In genomic region chr16:18395620-18396036, GRCm38 (mm10) we compare ENCODE assay signal across 9 mouse cellular contexts. TPM values are rescaled to one million over a fixed set of nuclear protein-coding genes. Genes with fewer than 3 reads are reported as not detected.
DNase-seq lines count a peak whose midpoint lies in the region; ATAC-seq and TF ChIP-seq lines count a peak whose summit lies in the region.
"Had no signal": no experiment of that assay in that cellular context is flagged by ENCODE, and none has a peak within 500 bp of the region (broad histone marks: within the 10 kb centered on the region; RNA-seq: fewer than 3 reads in every experiment).

No protein-coding gene starts in this region.

- H3K27ac ChIP-seq in liver, postnatal 0 days (ENCODE audit: low read depth): peak overlapping the region; percentile 29; the same call in 1 of the 2 replicates
- H3K27ac ChIP-seq in liver, embryonic 11.5 days (ENCODE audit: low read depth, low read length): no peak overlapping the region
- H3K27ac ChIP-seq in forebrain, embryonic 14.5 days (ENCODE audit: low read depth, low read length): peak overlapping the region; percentile 82; the same call in 1 of the 2 replicates
- H3K27ac ChIP-seq in kidney, embryonic 14.5 days (ENCODE audit: low read depth, low read length): peak overlapping the region; percentile 10
- H3K27ac ChIP-seq in midbrain, postnatal 0 days (ENCODE audit: low read depth, low read length): peak overlapping the region; percentile 47; the same call in 1 of the 2 replicates

- WGBS in liver, postnatal 0 days (ENCODE audit: insufficient replicate concordance): 62% methylated on average over 6 of the region's 7 CpGs
- WGBS in liver, embryonic 11.5 days: 63% methylated on average over 6 of the region's 7 CpGs
- 5% methylated on average over 6 of the region's 7 CpGs for WGBS in forebrain, embryonic 14.5 days
- WGBS in kidney, embryonic 14.5 days: 45% methylated on average over 6 of the region's 7 CpGs
- WGBS in midbrain, postnatal 0 days: 16% methylated on average over 6 of the region's 7 CpGs

- TF ChIP-seq CTCF in liver, postnatal 0 days (IDR thresholded peaks at IDR 0.05; ENCODE audit: low read depth): no peak
- TF ChIP-seq CTCF in midbrain, postnatal 0 days (IDR thresholded peaks at IDR 0.05): no peak

- no peaks in the 10 kb centered on the region for H3K9me3 ChIP-seq in liver, postnatal 0 days (ENCODE audit: low read length)
- no peaks in the 10 kb centered on the region for H3K9me3 ChIP-seq in liver, embryonic 11.5 days (ENCODE audit: control insufficient read depth, low read length)
- no peaks in the 10 kb centered on the region for H3K9me3 ChIP-seq in forebrain, embryonic 14.5 days (replicated peaks; ENCODE audit: control insufficient read depth, low read length)
- H3K9me3 ChIP-seq in kidney, embryonic 14.5 days (ENCODE audit: control insufficient read depth, low read length): no peaks in the 10 kb centered on the region
- H3K9me3 ChIP-seq in midbrain, postnatal 0 days (ENCODE audit: low read length): no peaks in the 10 kb centered on the region
- H3K9me3 ChIP-seq: G1E had no signal

- H3K27me3 ChIP-seq in liver, postnatal 0 days (ENCODE audit: insufficient read depth, low read length): no peaks in the 10 kb centered on the region
- H3K27me3 ChIP-seq in liver, embryonic 11.5 days (replicated peaks; ENCODE audit: control insufficient read depth, insufficient read depth, low read length): no peaks in the 10 kb centered on the region
- H3K27me3 ChIP-seq in forebrain, embryonic 14.5 days (replicated peaks; ENCODE audit: control insufficient read depth, insufficient read depth, low read length): no peaks in the 10 kb centered on the region
- H3K27me3 ChIP-seq in kidney, embryonic 14.5 days (ENCODE audit: control insufficient read depth, insufficient read depth, low read length): no peaks in the 10 kb centered on the region
- H3K27me3 ChIP-seq in midbrain, postnatal 0 days (ENCODE audit: insufficient read depth, low read length): no peaks in the 10 kb centered on the region

- no peak overlapping the region for H3K4me3 ChIP-seq in liver, postnatal 0 days (ENCODE audit: low read depth, low read length)
- H3K4me3 ChIP-seq in liver, embryonic 11.5 days (ENCODE audit: low read depth, low read length): no peak overlapping the region
- no peak overlapping the region for H3K4me3 ChIP-seq in forebrain, embryonic 14.5 days (ENCODE audit: low read depth, low read length)
- no peak overlapping the region for H3K4me3 ChIP-seq in kidney, embryonic 14.5 days (ENCODE audit: low read length)
- no peak overlapping the region for H3K4me3 ChIP-seq in midbrain, postnatal 0 days (ENCODE audit: low read depth, low read length)

- ATAC-seq in liver, postnatal 0 days: no peak
- ATAC-seq in liver, embryonic 11.5 days (replicated peaks; ENCODE audit: low FRiP score): no peak
- peak; percentile 0; the same call in 1 of the 2 replicates for ATAC-seq in forebrain, embryonic 14.5 days
- no peak for ATAC-seq in kidney, embryonic 14.5 days (ENCODE audit: low FRiP score, low TSS enrichment)
- ATAC-seq in midbrain, postnatal 0 days (ENCODE audit: low FRiP score): no peak

- peak; percentile 69 for DNase-seq in liver, postnatal 0 days
- no peak for DNase-seq in liver, embryonic 11.5 days (ENCODE audit: low spot score)
- no peak for DNase-seq in forebrain, embryonic 14.5 days (ENCODE audit: low spot score)
- DNase-seq in midbrain, postnatal 0 days (ENCODE audit: low spot score): peak; percentile 60
- DNase-seq in left cerebral cortex, postnatal 4 days: no peak
- DNase-seq in embryo, embryonic 11 days: no peak
- DNase-seq in ovary, postnatal 36 days (ENCODE audit: low spot score): no peak

- H3K4me2 ChIP-seq in liver, postnatal 0 days (ENCODE audit: low read depth, low read length): no peak overlapping the region
- H3K4me2 ChIP-seq in liver, embryonic 11.5 days: no peak overlapping the region
- peak overlapping the region; percentile 89 for H3K4me2 ChIP-seq in forebrain, embryonic 14.5 days (ENCODE audit: low read length)
- no peak overlapping the region for H3K4me2 ChIP-seq in kidney, embryonic 14.5 days (replicated peaks; ENCODE audit: low read depth, low read length)
- no peak overlapping the region for H3K4me2 ChIP-seq in midbrain, postnatal 0 days (ENCODE audit: low read depth, low read length, poor library complexity, severe bottlenecking)

- intact Hi-C loops in left cerebral cortex, postnatal 4 days (cut with DNase I): loop anchor here (5.0 kb wide), 1 partner anchor 43 kb away; no protein-coding TSS in a partner anchor

- peaks cover 14% of the 10 kb centered on the region for H3K36me3 ChIP-seq in liver, postnatal 0 days (replicated peaks; ENCODE audit: insufficient read depth, low read length)
- peaks cover 10% of the 10 kb centered on the region for H3K36me3 ChIP-seq in liver, embryonic 11.5 days (ENCODE audit: control insufficient read depth, insufficient read depth, low read length)
- H3K36me3 ChIP-seq in forebrain, embryonic 14.5 days (ENCODE audit: control insufficient read depth, insufficient read depth, low read length): peaks cover 40% of the 10 kb centered on the region
- H3K36me3 ChIP-seq in kidney, embryonic 14.5 days (ENCODE audit: control insufficient read depth, insufficient read depth, low read length): peaks cover 34% of the 10 kb centered on the region
- H3K36me3 ChIP-seq in midbrain, postnatal 0 days (ENCODE audit: insufficient read depth, low read length): peaks cover 39% of the 10 kb centered on the region

- H3K4me1 ChIP-seq in liver, postnatal 0 days (ENCODE audit: insufficient read depth): peaks cover 34% of the 10 kb centered on the region
- H3K4me1 ChIP-seq in liver, embryonic 11.5 days (replicated peaks; ENCODE audit: control insufficient read depth, insufficient read depth, low read length): peaks cover 31% of the 10 kb centered on the region
- H3K4me1 ChIP-seq in forebrain, embryonic 14.5 days (ENCODE audit: control insufficient read depth, insufficient read depth, low read length): peaks cover 39% of the 10 kb centered on the region
- H3K4me1 ChIP-seq in kidney, embryonic 14.5 days (ENCODE audit: control insufficient read depth, insufficient read depth, low read length): peaks cover 32% of the 10 kb centered on the region
- H3K4me1 ChIP-seq in midbrain, postnatal 0 days (ENCODE audit: insufficient read depth, low read length): peaks cover 16% of the 10 kb centered on the region

- no peak for TF ChIP-seq EP300 in liver, postnatal 0 days (IDR thresholded peaks at IDR 0.05; ENCODE audit: low read depth)

- no peak overlapping the region for H3K9ac ChIP-seq in liver, postnatal 0 days (replicated peaks)
- no peak overlapping the region for H3K9ac ChIP-seq in liver, embryonic 11.5 days (ENCODE audit: low read depth, low read length)
- H3K9ac ChIP-seq in forebrain, embryonic 14.5 days (ENCODE audit: low read length): peak overlapping the region; percentile 25; the same call in 1 of the 2 replicates
- no peak overlapping the region for H3K9ac ChIP-seq in kidney, embryonic 14.5 days (ENCODE audit: low read depth, low read length)
- H3K9ac ChIP-seq in midbrain, postnatal 0 days (replicated peaks; ENCODE audit: low read length, poor library complexity, severe bottlenecking): no peak overlapping the region

RNA-seq across cellular contexts. Expression of gene Txnrd2, which starts 30.6 kb away (rescaled TPM):
- 51.2 and 53.3 TPM in 2 replicates for polyA plus RNA-seq in liver, postnatal 0 days (2015; fragmentation: Nextera tagmentation; extraction: Ambion mirVana)
- 83.7 and 91.8 TPM in 2 replicates for polyA plus RNA-seq in liver, embryonic 11.5 days (2014; fragmentation: Nextera tagmentation; extraction: Ambion mirVana)
- polyA plus RNA-seq in forebrain, embryonic 14.5 days (2014; fragmentation: Nextera tagmentation; extraction: Ambion mirVana): 22.0 and 23.5 TPM in 2 replicates
- polyA plus RNA-seq in kidney, embryonic 14.5 days (2014; fragmentation: Nextera tagmentation; extraction: Ambion mirVana): 21.9 and 23.6 TPM in 2 replicates
- 13.3 and 22.9 TPM in 2 replicates for total RNA-seq in midbrain, postnatal 0 days (2014; rRNA removed)
- 38.3 and 42.6 TPM in 2 replicates for polyA plus RNA-seq in midbrain, postnatal 0 days (2015; fragmentation: Nextera tagmentation; extraction: Ambion mirVana)
- total RNA-seq in left cerebral cortex, postnatal 4 days (2021): 10 to 100 TPM; 22.2 to 24.0 TPM

RNA-seq across cellular contexts. Expression of gene Comt, which starts 31.0 kb away (rescaled TPM):
- polyA plus RNA-seq in liver, postnatal 0 days (2015; fragmentation: Nextera tagmentation; extraction: Ambion mirVana): 100 and 125 TPM in 2 replicates
- 140 and 141 TPM in 2 replicates for polyA plus RNA-seq in liver, embryonic 11.5 days (2014; fragmentation: Nextera tagmentation; extraction: Ambion mirVana)
- polyA plus RNA-seq in forebrain, embryonic 14.5 days (2014; fragmentation: Nextera tagmentation; extraction: Ambion mirVana): 54.6 and 71.9 TPM in 2 replicates
- polyA plus RNA-seq in kidney, embryonic 14.5 days (2014; fragmentation: Nextera tagmentation; extraction: Ambion mirVana): 78.7 and 89.0 TPM in 2 replicates
- 62.3 and 74.6 TPM in 2 replicates for total RNA-seq in midbrain, postnatal 0 days (2014; rRNA removed)
- polyA plus RNA-seq in midbrain, postnatal 0 days (2015; fragmentation: Nextera tagmentation; extraction: Ambion mirVana): 95.0 and 103 TPM in 2 replicates
- total RNA-seq in left cerebral cortex, postnatal 4 days (2021): 10 to 100 TPM; 55.5 to 57.3 TPM

RNA-seq across cellular contexts. Expression of gene Arvcf, which starts 47.6 kb away (rescaled TPM):
- polyA plus RNA-seq in liver, postnatal 0 days (2015; fragmentation: Nextera tagmentation; extraction: Ambion mirVana): 7.0 and 9.7 TPM in 2 replicates
- 13.8 and 15.5 TPM in 2 replicates for polyA plus RNA-seq in liver, embryonic 11.5 days (2014; fragmentation: Nextera tagmentation; extraction: Ambion mirVana)
- polyA plus RNA-seq in forebrain, embryonic 14.5 days (2014; fragmentation: Nextera tagmentation; extraction: Ambion mirVana): 46.8 and 47.8 TPM in 2 replicates
- 16.3 and 27.0 TPM in 2 replicates for polyA plus RNA-seq in kidney, embryonic 14.5 days (2014; fragmentation: Nextera tagmentation; extraction: Ambion mirVana)
- total RNA-seq in midbrain, postnatal 0 days (2014; rRNA removed): 161 and 219 TPM in 2 replicates
- polyA plus RNA-seq in midbrain, postnatal 0 days (2015; fragmentation: Nextera tagmentation; extraction: Ambion mirVana): 54.5 and 60.6 TPM in 2 replicates
- 10 to 100 TPM; 74.7 to 80.3 TPM for total RNA-seq in left cerebral cortex, postnatal 4 days (2021)

RNA-seq across cellular contexts. Expression of gene Tango2, which starts 47.7 kb away (rescaled TPM):
- polyA plus RNA-seq in liver, postnatal 0 days (2015; fragmentation: Nextera tagmentation; extraction: Ambion mirVana): 54.1 and 61.1 TPM in 2 replicates
- polyA plus RNA-seq in liver, embryonic 11.5 days (2014; fragmentation: Nextera tagmentation; extraction: Ambion mirVana): 104 and 109 TPM in 2 replicates
- polyA plus RNA-seq in forebrain, embryonic 14.5 days (2014; fragmentation: Nextera tagmentation; extraction: Ambion mirVana): 78.7 and 81.3 TPM in 2 replicates
- 19.8 and 20.0 TPM in 2 replicates for polyA plus RNA-seq in kidney, embryonic 14.5 days (2014; fragmentation: Nextera tagmentation; extraction: Ambion mirVana)
- total RNA-seq in midbrain, postnatal 0 days (2014; rRNA removed): 40.3 and 44.1 TPM in 2 replicates
- 88.0 and 94.8 TPM in 2 replicates for polyA plus RNA-seq in midbrain, postnatal 0 days (2015; fragmentation: Nextera tagmentation; extraction: Ambion mirVana)
- 10 to 100 TPM; 75.0 to 84.7 TPM for total RNA-seq in left cerebral cortex, postnatal 4 days (2021)

Comparison
In these comparisons a context has a peak if more than half of its experiments do, and no peak if none do; other contexts are left out.
1. DNase-seq: peak in liver, postnatal 0 days (single experiment) and midbrain, postnatal 0 days (single experiment); none in liver, embryonic 11.5 days (single experiment), forebrain, embryonic 14.5 days (single experiment), left cerebral cortex, postnatal 4 days (single experiment), embryo, embryonic 11 days (single experiment) and ovary, postnatal 36 days (single experiment).